ENCODE assay signal across 33 mouse cellular contexts in genomic region chr11:79947265-79947664, GRCm38 (mm10).
"Had no signal": no experiment of that assay in that cellular context is flagged by ENCODE, and none has a peak within 500 bp of the region (broad histone marks: within the 10 kb centered on the region; RNA-seq: fewer than 3 reads in every experiment).

No protein-coding gene starts in this region.

- H3K4me3 ChIP-seq: heart, embryonic 10.5 days; heart, embryonic 12.5 days; heart, embryonic 13.5 days; heart, embryonic 15.5 days; hindbrain, embryonic 10.5 days; hindbrain, embryonic 12.5 days; hindbrain, embryonic 13.5 days; hindbrain, embryonic 15.5 days; kidney, embryonic 15.5 days; layer of hippocampus, adult 2 months; left cerebral cortex, adult 2 months had no signal

- H3K4me2 ChIP-seq: heart, embryonic 11.5 days; heart, embryonic 12.5 days; heart, embryonic 13.5 days; heart, embryonic 15.5 days; hindbrain, embryonic 12.5 days; hindbrain, embryonic 13.5 days; hindbrain, embryonic 14.5 days; hindbrain, embryonic 15.5 days; kidney, embryonic 15.5 days had no signal

- H3K9ac ChIP-seq: heart, embryonic 12.5 days; heart, embryonic 13.5 days; heart, embryonic 15.5 days; hindbrain, embryonic 12.5 days; hindbrain, embryonic 13.5 days; hindbrain, embryonic 14.5 days; hindbrain, embryonic 15.5 days; kidney, embryonic 15.5 days had no signal

- H3K9me3 ChIP-seq: heart, embryonic 10.5 days; heart, embryonic 12.5 days; heart, embryonic 13.5 days; heart, embryonic 15.5 days; hindbrain, embryonic 10.5 days; hindbrain, embryonic 12.5 days; hindbrain, embryonic 13.5 days; hindbrain, embryonic 15.5 days; kidney, embryonic 15.5 days had no signal

- H3K4me1 ChIP-seq: heart, embryonic 10.5 days; heart, embryonic 12.5 days; heart, embryonic 13.5 days; heart, embryonic 15.5 days; hindbrain, embryonic 10.5 days; hindbrain, embryonic 12.5 days; hindbrain, embryonic 13.5 days; hindbrain, embryonic 15.5 days; kidney, embryonic 15.5 days had no signal

- H3K27ac ChIP-seq: heart, embryonic 10.5 days; heart, embryonic 13.5 days; heart, embryonic 15.5 days; hindbrain, embryonic 10.5 days; hindbrain, embryonic 12.5 days; hindbrain, embryonic 13.5 days; hindbrain, embryonic 14.5 days; hindbrain, embryonic 15.5 days; hindbrain, postnatal 0 days; kidney, embryonic 15.5 days; kidney, postnatal 0 days; layer of hippocampus, adult 2 months; left cerebral cortex, adult 2 months had no signal

- DNase-seq: heart, postnatal 10 days; heart, postnatal 14 days; heart, postnatal 36 days; heart, postnatal 4 days; kidney, adult 11 months; kidney, adult 18-20 months; kidney, adult 2 months; kidney, adult 8-10 months; kidney, adult 9 months; kidney, postnatal 10 days; kidney, postnatal 14 days; kidney, postnatal 25 days; kidney, postnatal 36 days; kidney, postnatal 4 days; layer of hippocampus, adult 9-11 months; layer of hippocampus, postnatal 36 days had no signal

- H3K27me3 ChIP-seq: heart, embryonic 12.5 days; heart, embryonic 13.5 days; heart, embryonic 15.5 days; hindbrain, embryonic 12.5 days; hindbrain, embryonic 13.5 days; hindbrain, embryonic 15.5 days; kidney, embryonic 15.5 days had no signal

- ATAC-seq: hindbrain, embryonic 16.5 days; hindbrain, postnatal 0 days; inflammation-experienced regulatory T-cells, adult 6 months had no signal
